Mouse (Mus musculus) CD8-positive naive resting alpha-beta T cell, adult 2 months (primary cell): ENCODE results near the gene Lhfpl2.

Experiments
- DNase-seq, 2 experiments: peaks; one replicate each; pipeline ENCODE4 v3.0.0; 2022; ENCODE audit warnings: low read depth in 2 of 2, low spot score in 2 of 2

Lhfpl2 gene

GRCm38 (mm10) chr13:94135180-94135579 lies 77.6 kb downstream of the Lhfpl2 start:
- no peak for DNase-seq

- DNase-seq: no peak
These were observed 82.3 kb downstream of the Lhfpl2 start for GRCm38 (mm10) chr13:94139713-94140445.

DNA sequence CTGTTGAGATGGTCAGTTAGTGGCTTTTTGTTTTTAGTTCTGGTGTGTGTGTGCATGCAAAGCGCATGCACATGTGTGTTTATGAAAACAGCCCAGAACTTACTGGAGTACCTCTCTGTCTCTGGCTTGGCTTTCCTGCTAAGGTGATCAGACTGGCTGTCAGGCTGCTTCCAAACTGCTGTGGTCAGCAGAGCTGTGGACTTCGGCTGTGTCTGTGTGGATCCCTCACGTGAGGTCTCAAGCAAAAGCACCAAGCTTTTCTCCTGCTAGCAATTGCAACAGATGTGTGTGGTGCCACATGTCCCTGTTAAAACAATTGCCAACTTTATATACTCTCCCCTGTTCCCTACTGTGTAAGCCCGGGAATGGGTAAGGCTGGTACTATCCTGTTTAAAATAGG lies 82.8 kb downstream of the Lhfpl2 start:
- DNase-seq: no peak

GRCm38 (mm10) chr13:94143063-94143652 lies 85.6 kb downstream of the Lhfpl2 start:
- DNase-seq: no peak

- no peak for DNase-seq
These were observed 86.9 kb downstream of the Lhfpl2 start for GRCm38 (mm10) chr13:94144451-94144850.

DNA sequence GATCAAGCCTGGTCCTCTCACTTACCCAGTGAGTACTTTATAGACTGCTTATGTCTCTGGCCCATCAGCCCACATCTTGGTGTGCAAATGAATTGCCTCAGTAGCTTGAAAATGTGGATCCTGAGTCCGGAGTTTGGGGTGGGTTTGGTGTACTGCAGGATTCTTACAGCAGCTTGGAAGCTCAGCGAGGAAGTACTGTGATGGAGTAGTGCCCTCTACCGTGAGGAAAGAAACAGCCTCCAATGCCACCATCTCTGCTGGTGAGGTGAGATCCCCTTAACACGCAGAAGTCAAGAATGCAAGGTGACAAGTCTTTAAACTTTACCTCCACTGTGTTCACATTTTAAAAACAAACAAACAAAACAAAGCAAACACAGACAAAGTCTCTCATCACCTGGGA lies 89.7 kb downstream of the Lhfpl2 start:
- DNase-seq: no peak

GRCm38 (mm10) chr13:94149006-94149405 lies 91.4 kb downstream of the Lhfpl2 start:
- DNase-seq: no peak

DNA sequence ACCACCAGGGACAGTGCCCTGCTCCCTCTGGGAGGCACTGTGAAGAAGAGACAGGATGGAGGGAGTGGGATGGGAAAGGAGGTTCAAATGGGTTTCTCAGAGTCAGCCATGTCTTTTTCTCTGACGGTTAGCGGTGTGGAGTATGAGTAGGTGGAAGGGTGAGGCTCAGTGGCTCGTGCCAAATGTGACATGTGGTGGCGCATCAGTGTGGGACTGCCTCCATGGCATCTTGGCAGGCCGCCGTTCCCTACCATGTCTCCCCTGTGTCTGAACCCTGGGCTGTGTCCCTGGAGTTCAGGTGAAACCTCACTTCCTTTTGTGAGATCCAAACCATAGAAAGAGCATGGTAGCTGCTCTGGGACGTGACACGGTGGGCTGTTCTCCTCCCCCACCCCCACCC lies 92.2 kb downstream of the Lhfpl2 start:
- no peak for DNase-seq

DNA sequence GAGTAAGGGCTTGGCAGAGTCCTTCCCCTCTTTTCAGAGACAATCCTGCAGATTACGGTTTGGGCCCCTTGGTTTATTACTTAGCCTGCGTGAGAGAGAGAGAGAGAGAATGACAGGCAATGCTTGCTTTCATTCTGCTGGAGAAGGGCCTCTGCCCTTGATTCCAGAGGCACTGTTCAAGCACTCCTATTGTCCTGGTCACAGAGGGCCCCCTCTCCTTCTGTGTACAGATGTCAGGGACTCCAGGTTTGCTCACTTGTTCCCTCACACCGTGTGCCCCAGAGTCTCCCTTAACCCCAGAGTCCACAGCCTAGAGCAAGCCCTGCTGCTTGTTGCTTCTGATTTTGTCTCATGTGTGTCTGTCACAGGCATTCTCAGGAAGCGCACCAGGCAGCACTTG lies 93.7 kb downstream of the Lhfpl2 start:
- no peak for DNase-seq

GRCm38 (mm10) chr13:94152836-94153235 lies 95.2 kb downstream of the Lhfpl2 start:
- no peak for DNase-seq

- DNase-seq: no peak
These were observed 96.1 kb downstream of the Lhfpl2 start for GRCm38 (mm10) chr13:94153658-94154057.

DNA sequence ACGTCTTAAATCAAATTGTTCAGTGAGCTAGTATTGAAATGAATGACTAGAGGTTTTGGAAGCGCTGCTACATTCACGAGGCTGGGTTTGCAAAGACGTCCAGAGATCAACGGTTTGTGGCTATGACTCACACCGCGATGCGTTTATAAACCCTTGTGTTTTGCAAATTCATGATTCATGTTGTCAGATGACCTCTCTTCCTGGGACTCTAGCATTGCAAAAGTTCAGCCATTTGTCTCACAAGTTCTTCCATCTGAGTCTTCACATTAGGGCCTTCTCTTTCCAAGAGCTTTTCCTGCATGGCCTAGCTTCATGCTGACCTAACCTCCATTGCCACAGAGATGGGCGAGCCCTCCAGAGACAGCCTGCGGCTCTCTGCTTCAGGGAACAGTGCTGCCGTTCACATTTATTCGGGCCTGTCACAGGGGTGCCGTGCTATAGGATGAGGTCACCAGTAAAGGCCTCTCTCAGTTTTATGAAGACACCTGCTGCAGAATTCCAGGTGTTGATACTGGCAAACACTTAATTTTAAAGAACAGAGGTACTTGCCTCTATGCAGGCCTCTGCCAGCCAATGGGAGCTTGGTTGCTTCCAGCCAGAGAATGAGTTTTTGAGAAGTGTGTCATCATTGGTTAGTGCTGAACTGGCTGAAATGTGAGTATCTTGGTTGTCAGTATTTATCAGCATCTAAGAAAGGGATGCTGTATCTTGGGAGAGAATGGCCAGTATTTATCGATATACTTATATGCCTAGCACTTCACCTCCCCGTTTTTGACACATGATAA lies 97.1 kb downstream of the Lhfpl2 start:
- DNase-seq: no peak

DNA sequence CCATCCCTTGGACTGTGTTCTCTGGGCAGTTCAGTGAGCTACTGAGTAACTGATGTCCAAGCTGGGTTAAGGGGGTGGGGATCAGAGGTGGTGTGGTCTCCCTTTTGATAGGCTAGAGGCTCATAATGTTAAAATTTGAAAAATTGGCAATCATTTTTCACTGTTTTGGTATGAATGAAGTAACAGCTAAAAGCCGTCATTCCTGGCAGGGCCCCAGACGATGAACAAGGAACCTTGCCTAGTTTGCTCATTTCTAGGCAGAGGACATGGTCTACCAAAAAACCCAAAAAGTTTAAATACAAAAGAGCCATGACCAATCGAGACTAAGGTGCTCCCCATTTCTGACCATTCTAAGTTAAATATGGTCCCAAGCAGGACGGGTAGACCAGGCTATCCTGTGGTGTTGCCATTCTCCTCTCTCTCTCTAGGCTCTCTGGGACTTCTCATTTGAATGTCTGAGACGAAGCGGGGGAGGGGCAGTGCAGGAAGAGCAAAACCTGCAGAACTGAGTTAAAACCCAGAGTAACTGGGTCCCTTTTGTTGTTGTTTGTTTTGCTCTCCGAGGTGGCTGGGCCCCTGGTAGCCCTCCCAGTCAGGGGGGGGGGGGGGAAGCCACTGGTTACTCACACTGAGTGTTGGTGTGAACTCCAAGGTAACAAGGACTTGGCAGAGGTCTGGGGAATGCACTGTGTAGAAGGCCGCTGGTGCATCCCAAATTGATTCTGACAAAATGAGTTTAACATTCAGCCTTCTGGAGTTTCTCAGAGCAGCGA lies 98.2 kb downstream of the Lhfpl2 start:
- no peak for DNase-seq

GRCm38 (mm10) chr13:94158864-94159477 lies 101.4 kb downstream of the Lhfpl2 start:
- no peak for DNase-seq

GRCm38 (mm10) chr13:94159478-94160220 lies 102.1 kb downstream of the Lhfpl2 start:
- no peak for DNase-seq

- DNase-seq: no peak
These were observed 106.9 kb downstream of the Lhfpl2 start for GRCm38 (mm10) chr13:94164501-94164900.

DNA sequence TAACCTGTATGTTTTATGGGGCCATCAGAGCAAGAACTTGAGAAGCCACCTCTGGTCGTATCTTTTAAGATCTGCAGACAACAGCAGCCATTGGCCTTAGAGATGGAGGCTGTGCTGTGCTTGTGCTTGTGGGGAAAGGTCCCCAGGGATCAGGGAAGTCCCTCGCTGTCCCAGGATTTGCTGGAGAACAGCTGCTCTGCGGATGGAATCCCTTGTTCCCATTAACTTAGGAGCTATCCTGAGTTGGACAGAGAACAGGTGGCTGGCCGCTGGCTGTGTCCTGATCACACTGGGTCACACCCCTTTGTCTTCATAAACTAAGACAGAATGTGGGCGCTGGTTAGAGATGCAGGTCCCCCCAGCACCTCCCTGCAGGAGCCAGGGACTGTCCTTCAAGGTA lies 110.7 kb downstream of the Lhfpl2 start:
- no peak for DNase-seq

DNA sequence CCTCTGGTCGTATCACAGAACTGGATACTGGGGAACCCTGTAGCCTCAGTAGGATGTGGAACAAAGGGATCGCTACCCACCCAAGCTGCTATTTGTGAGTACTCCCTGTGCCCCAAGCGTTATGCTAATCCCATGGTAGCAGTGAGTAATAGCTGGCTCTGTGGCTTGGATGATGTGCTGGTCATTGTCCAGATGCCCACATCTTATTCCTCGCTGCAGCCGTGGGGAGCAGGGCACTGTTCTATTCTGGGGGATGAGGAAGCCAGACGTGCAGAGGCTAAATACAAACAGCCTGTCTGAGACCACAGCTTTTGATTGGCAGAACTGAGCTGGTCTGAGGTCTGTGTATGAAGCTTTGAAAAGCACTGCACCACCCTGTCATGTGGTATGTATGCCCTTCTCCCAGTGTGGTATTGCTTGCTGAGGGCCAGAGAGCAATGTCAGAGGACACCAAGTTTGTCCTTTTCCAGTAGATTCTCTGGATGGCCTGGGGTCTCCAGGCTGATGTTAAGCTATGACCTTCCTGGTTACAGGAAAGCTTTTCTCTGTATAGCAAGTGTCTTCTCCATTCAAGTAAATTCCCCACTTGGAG lies 111.8 kb downstream of the Lhfpl2 start:
- DNase-seq: no peak

- DNase-seq: no peak
These were observed 114.0 kb downstream of the Lhfpl2 start for GRCm38 (mm10) chr13:94171612-94172011.
